Mouse (Mus musculus) heart, embryonic 10.5 days (tissue): ENCODE data around the gene Depdc1b. TPM values are rescaled to one million over a fixed set of nuclear protein-coding genes. Genes with fewer than 3 reads are reported as not detected.

Experiments
- DNase-seq: peaks from one replicate; pipeline ENCODE4 v3.0.0-alpha.2; 2017; ENCODE audit warnings: low spot score
- H3K27ac ChIP-seq: fragments of 300-500 bp; sonication (generic); 2 replicates; pipeline ENCODE4 v1.5.1; 2016; ENCODE audit warnings: mild to moderate bottlenecking
- H3K27me3 ChIP-seq: fragments of 300-500 bp; sonication (generic); 2 replicates; pipeline ENCODE4 v1.6.1; 2016; ENCODE audit warnings: mild to moderate bottlenecking; ENCODE audit not compliant: poor library complexity, insufficient read depth, severe bottlenecking
- H3K36me3 ChIP-seq: fragments of 300-500 bp; sonication (generic); 2 replicates; pipeline ENCODE4 v1.6.1; 2016; ENCODE audit warnings: mild to moderate bottlenecking, moderate library complexity
- H3K4me1 ChIP-seq: fragments of 300-500 bp; sonication (generic); 2 replicates; pipeline ENCODE4 v1.6.1; 2016; ENCODE audit warnings: mild to moderate bottlenecking
- H3K4me3 ChIP-seq: fragments of 300-500 bp; sonication (generic); 2 replicates; pipeline ENCODE4 v1.5.1; 2016; ENCODE audit warnings: mild to moderate bottlenecking, moderate library complexity
- H3K9me3 ChIP-seq: fragments of 300-500 bp; sonication (generic); 2 replicates; pipeline ENCODE4 v1.6.1; 2016; ENCODE audit warnings: mild to moderate bottlenecking, moderate library complexity
- WGBS: fragments of 180-500 bp; shearing (Covaris S2); methylation state at CpG from one replicate; pipeline ENCODE4 v1.1.7; 2016; 5-methylcytosine and 5-hydroxymethylcytosine counted together
- polyA plus RNA-seq: library from polyadenylated mRNA; unstranded; fragments of >200 nt; fragmentation: Nextera tagmentation; extraction: Ambion mirVana; gene quantifications from 2 replicates; pipeline ENCODE4 v1.2.1, GENCODE M21; 2016

The Depdc1b gene
- polyA plus RNA-seq, 1 experiment from 2014 or later, result 10.0 TPM

- no peak for DNase-seq
These were observed 25.8 kb upstream of the Depdc1b start for GRCm38 (mm10) chr13:108290314-108290713.

GRCm38 (mm10) chr13:108297350-108298093 lies 18.6 kb upstream of the Depdc1b start:
- H3K36me3 ChIP-seq, result no peaks in the 10 kb centered on the region

More at GRCm38 (mm10) chr13:108290314-108290713, 25.8 kb upstream of the Depdc1b start:
- no peaks in the 10 kb centered on the region for H3K36me3 ChIP-seq
- no peak overlapping the region for H3K4me3 ChIP-seq
- H3K9me3 ChIP-seq, result no peaks in the 10 kb centered on the region
- no peak overlapping the region for H3K27ac ChIP-seq
- H3K4me1 ChIP-seq, result no peaks in the 10 kb centered on the region
- H3K27me3 ChIP-seq, result peaks cover 31% of the 10 kb centered on the region
- WGBS, result 80% methylated on average over 4 of the region's 4 CpGs

GRCm38 (mm10) chr13:108298241-108298640 lies 17.9 kb upstream of the Depdc1b start:
- WGBS, result 36% methylated on average over 5 of the region's 5 CpGs
- peak overlapping the region; percentile 59 for H3K27ac ChIP-seq

More at GRCm38 (mm10) chr13:108297350-108298093, 18.6 kb upstream of the Depdc1b start:
- H3K27ac ChIP-seq, result peak overlapping the region; percentile 80
- H3K4me3 ChIP-seq, result peak overlapping the region; percentile 58
- H3K9me3 ChIP-seq, result no peaks in the 10 kb centered on the region
- peaks cover 25% of the 10 kb centered on the region for H3K27me3 ChIP-seq
- WGBS, result 7% methylated on average over 12 of the region's 12 CpGs
- peak; percentile 77 for DNase-seq
- H3K4me1 ChIP-seq, result peaks cover 21% of the 10 kb centered on the region

GRCm38 (mm10) chr13:108300346-108300950 lies 15.7 kb upstream of the Depdc1b start:
- H3K27ac ChIP-seq, result peak overlapping the region; percentile 69; the same call in 1 of the 2 replicates
- 12% methylated on average over 5 of the region's 5 CpGs for WGBS
- peaks cover 21% of the 10 kb centered on the region for H3K4me1 ChIP-seq
- H3K9me3 ChIP-seq, result no peaks in the 10 kb centered on the region
- no peak for DNase-seq
- H3K36me3 ChIP-seq, result no peaks in the 10 kb centered on the region
- peaks cover 53% of the 10 kb centered on the region for H3K27me3 ChIP-seq
- H3K4me3 ChIP-seq, result no peak overlapping the region

More at GRCm38 (mm10) chr13:108298241-108298640, 17.9 kb upstream of the Depdc1b start:
- no peak overlapping the region for H3K4me3 ChIP-seq
- H3K36me3 ChIP-seq, result no peaks in the 10 kb centered on the region
- no peaks in the 10 kb centered on the region for H3K9me3 ChIP-seq
- no peak for DNase-seq
- H3K4me1 ChIP-seq, result peaks cover 21% of the 10 kb centered on the region
- peaks cover 32% of the 10 kb centered on the region for H3K27me3 ChIP-seq

- no peak for DNase-seq
- peaks cover 61% of the 10 kb centered on the region for H3K27me3 ChIP-seq
- peaks cover 21% of the 10 kb centered on the region for H3K4me1 ChIP-seq
- H3K9me3 ChIP-seq, result no peaks in the 10 kb centered on the region
- no peak overlapping the region for H3K4me3 ChIP-seq
- H3K27ac ChIP-seq, result 0 out of 2 replicates have a peak overlapping the region, but pooled peaks have one; percentile 29
- H3K36me3 ChIP-seq, result no peaks in the 10 kb centered on the region
- 65% methylated on average over 7 of the region's 7 CpGs for WGBS
These were observed 14.7 kb upstream of the Depdc1b start for GRCm38 (mm10) chr13:108301411-108301810.

GRCm38 (mm10) chr13:108302957-108303675 lies 13.0 kb upstream of the Depdc1b start:
- Histone ChIP-seq H3K36me3 (no peaks in the 10 kb centered on the region), H3K27ac (no peak overlapping the region), H3K9me3 (no peaks in the 10 kb centered on the region), H3K4me3 (no peak overlapping the region), H3K27me3 (peaks cover 67% of the 10 kb centered on the region), H3K4me1 (peaks cover 6% of the 10 kb centered on the region)
- 84% methylated on average over 7 of the region's 7 CpGs for whole genome bisulfite sequencing
- DNase-seq, result no peak

GRCm38 (mm10) chr13:108303841-108304240 lies 12.3 kb upstream of the Depdc1b start:
- Histone ChIP-seq H3K4me1 (0 out of 2 replicates have a peak, but pooled peaks cover 4% of the 10 kb centered on the region), H3K9me3 (no peaks in the 10 kb centered on the region), H3K4me3 (no peak overlapping the region), H3K27me3 (peaks cover 67% of the 10 kb centered on the region), H3K27ac (no peak overlapping the region), H3K36me3 (no peaks in the 10 kb centered on the region)
- DNase-seq, result no peak
- 56% methylated on average over 1 of the region's 1 CpGs for WGBS

GRCm38 (mm10) chr13:108304680-108305079 lies 11.5 kb upstream of the Depdc1b start:
- WGBS, result 52% methylated on average over 2 of the region's 2 CpGs
- no peak for DNase-seq
- no peak overlapping the region for H3K27ac ChIP-seq
- H3K27me3 ChIP-seq, result peaks cover 69% of the 10 kb centered on the region
- no peaks in the 10 kb centered on the region for H3K36me3 ChIP-seq
- no peak overlapping the region for H3K4me3 ChIP-seq
- H3K9me3 ChIP-seq, result no peaks in the 10 kb centered on the region
- 0 out of 2 replicates have a peak, but pooled peaks cover 4% of the 10 kb centered on the region for H3K4me1 ChIP-seq

- Histone ChIP-seq H3K9me3 (no peaks in the 10 kb centered on the region; the same call in 1 of the 2 replicates), H3K27ac (peak overlapping the region; percentile 86), H3K27me3 (peaks cover 77% of the 10 kb centered on the region), H3K4me1 (peaks cover 15% of the 10 kb centered on the region), H3K36me3 (no peaks in the 10 kb centered on the region), H3K4me3 (peak overlapping the region; percentile 87)
- peak; percentile 89 for DNase-seq
- WGBS, result under 1% methylated on average over 32 of the region's 32 CpGs
These were observed 363 bp downstream of the Depdc1b start for GRCm38 (mm10) chr13:108316487-108316903.

GRCm38 (mm10) chr13:108317414-108317813 lies 1.3 kb downstream of the Depdc1b start:
- WGBS, result 88% methylated on average over 2 of the region's 2 CpGs
- H3K27me3 ChIP-seq, result peaks cover 77% of the 10 kb centered on the region
- no peak for DNase-seq
- no peaks in the 10 kb centered on the region; the same call in 1 of the 2 replicates for H3K9me3 ChIP-seq
- H3K4me3 ChIP-seq, result peak overlapping the region; percentile 87; the same call in 1 of the 2 replicates
- H3K4me1 ChIP-seq, result peaks cover 15% of the 10 kb centered on the region
- H3K27ac ChIP-seq, result no peak overlapping the region
- no peaks in the 10 kb centered on the region for H3K36me3 ChIP-seq

- H3K36me3 ChIP-seq, result no peaks in the 10 kb centered on the region
- H3K27ac ChIP-seq, result no peak overlapping the region
- WGBS, result 91% methylated on average over 8 of the region's 8 CpGs
- H3K27me3 ChIP-seq, result peaks cover 77% of the 10 kb centered on the region
- no peak overlapping the region for H3K4me3 ChIP-seq
- peaks cover 15% of the 10 kb centered on the region for H3K4me1 ChIP-seq
- DNase-seq, result no peak
- no peaks in the 10 kb centered on the region; the same call in 1 of the 2 replicates for H3K9me3 ChIP-seq
These were observed 2.9 kb downstream of the Depdc1b start for GRCm38 (mm10) chr13:108319028-108319427.

- no peak for DNase-seq
- Histone ChIP-seq H3K9me3 (no peaks in the 10 kb centered on the region; the same call in 1 of the 2 replicates), H3K27me3 (peaks cover 81% of the 10 kb centered on the region), H3K4me1 (peaks cover 13% of the 10 kb centered on the region), H3K36me3 (0 out of 2 replicates have a peak, but pooled peaks cover 8% of the 10 kb centered on the region), H3K27ac (no peak overlapping the region), H3K4me3 (no peak overlapping the region)
- WGBS, result 91% methylated on average over 8 of the region's 8 CpGs
These were observed 4.1 kb downstream of the Depdc1b start for GRCm38 (mm10) chr13:108320216-108320615.
